Mouse (Mus musculus) c-Kit-negative CD71-positive TER-119-positive erythroid progenitor cells, embryonic 14.5 days (primary cell): ENCODE results near the gene Sh2d5.

ENCODE experiments used
- DNase-seq: peaks from one replicate; pipeline ENCODE4 v3.0.0-alpha.2; 2013; ENCODE audit warnings: low read depth, low spot score

Gene Sh2d5

DNA sequence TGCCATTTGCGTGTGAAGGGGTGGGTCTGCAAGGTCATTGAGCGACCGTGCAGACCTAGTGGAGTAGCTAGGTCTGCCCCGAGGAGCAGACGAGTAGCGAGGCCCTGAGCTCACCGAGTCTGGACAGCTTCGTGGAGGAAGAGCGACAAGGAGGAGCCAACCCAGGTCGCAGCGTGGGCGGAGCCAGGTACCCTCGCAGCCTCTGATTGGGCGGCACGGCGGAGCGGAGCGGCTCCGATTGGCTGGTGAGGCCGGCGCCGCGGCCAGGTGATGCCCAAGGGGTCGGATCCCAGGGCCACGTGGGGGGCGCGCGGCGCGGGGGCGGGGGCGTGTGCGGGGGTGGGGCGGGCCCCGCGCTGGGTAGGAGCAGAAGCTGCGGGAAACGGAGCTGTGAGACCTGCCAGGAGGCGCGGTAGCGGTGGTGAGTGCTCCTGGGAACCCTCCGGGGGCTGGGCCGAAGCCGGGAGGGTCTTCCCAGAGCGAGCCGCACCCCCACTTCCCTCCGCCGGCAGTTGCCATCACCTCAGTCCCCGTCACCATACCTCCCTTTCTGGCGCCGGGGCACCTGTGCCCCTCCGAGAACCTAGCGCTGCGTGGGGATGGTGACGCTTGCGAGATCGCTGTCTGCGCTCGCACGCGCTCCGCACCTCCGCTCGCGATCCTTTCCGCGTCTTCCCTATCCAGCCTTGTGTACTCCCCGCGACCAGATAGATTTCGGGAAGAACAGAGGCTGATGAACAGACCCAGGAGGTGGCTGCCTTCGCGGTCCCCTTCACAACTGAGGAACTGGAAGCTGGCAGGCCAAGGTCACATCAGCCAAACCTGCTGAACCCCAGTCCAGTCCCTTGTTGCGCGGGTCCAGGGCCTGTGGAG is at the start of gene Sh2d5, which contains the start of gene Kif17:
Gene Sh2d5, plus strand, starts transcription at position 316 of the 873 bp plus-strand sequence.
Gene Kif17, plus strand, starts transcription at position 348 of the 873 bp plus-strand sequence.
- no peak for DNase-seq

DNA sequence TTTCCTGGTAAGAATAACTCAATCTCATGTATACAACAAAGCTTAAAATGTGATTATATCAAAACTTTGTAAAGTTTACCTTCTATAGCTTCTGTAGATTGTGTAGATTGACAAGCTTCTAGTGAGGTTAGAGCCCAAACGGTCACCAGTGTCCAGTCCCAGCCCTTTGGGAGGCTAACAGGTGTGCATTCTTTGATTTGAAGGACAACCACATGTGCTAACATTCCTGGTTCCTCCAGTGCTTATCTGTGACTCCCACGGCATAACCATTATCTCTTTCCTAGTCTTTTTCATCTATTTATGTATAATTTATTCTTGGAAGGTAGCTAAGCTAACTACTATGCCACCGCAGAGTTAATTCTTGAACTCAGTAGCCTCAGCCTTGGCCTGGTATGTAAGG is 49.4 kb upstream of the Sh2d5 start:
- no peak for DNase-seq

DNA sequence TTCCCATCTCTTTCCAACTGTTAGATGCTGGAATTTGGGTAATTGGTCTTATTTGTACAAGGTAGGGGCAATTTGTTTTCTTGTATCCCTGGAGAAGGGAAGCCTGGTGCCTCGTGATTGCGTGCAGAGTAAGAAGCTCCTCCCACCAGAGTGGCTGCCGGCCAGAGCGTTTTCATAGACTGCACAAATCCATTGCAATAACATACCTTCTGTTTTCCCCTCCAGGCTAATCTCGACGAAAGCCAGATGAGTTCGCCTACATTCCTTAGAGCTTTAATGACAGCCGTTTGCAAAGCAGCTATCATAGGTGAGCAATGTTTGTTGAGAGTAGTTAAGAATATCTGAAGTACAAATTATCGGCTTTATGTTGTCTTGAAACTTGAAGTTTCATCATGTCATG is 48.5 kb upstream of the Sh2d5 start:
- no peak for DNase-seq

DNA sequence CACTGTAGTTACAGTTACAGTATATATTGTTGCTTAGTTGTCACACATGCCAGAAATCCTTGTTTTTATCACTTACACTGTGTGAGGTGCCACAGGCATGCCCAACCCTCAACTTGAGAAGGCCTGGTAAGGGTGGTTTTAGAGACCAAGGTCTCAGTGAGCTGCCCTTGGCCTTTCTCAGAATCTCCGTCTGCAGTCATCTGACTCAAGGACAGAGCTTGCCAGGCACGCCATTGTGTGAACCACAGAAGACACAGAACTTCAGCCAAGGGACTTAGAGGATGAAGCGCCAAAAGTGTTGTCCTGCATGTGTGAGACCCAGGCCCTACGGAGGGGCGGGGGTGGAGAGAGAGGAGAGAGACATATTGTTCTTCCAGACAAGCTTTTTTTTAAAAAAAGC is 40.1 kb upstream of the Sh2d5 start:
- DNase-seq: no peak

DNA sequence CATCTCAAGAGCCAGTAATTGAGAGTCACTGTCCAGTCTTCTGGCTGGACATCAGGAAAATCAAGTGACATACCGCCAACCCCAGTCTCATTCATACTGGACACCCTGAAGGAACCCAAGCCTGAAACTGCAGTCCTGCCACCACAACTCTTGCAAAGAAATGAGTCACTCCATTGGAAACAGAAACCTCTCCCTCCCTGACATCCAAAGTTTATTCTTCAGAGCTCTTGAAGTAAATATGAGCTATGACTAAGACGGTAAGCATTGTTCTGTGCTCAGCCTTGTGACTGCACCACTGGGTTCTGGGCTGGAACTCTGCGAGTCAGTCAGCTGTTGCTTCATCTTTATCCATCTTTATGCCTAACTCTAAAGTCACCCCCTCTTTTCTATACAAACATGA is 36.3 kb upstream of the Sh2d5 start:
- no peak for DNase-seq

DNA sequence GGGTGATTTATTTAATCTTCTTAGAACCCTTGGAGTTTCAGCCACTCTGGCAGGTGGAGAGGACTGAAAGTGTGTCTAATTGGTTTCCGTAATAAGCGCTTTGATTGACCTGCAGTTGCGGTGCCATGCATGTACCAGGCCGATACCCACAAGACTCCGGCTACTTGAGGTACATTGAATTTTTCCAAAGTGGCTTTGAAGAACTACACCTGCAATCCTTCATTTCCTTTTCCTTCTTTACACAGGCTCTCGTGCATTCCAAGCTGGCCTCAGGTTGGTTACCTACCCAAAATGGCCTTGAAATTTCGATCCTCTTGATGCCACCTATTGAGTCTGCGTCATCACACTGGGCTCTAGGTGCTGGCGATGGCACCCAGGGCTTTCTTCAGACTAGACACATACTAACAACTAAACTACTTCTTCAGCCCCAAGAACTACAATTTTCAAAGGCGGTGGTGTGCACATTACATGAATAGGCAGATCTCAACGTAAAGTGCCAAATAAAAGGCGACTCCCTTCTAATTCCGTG is 34.5 kb upstream of the Sh2d5 start:
- no peak for DNase-seq

DNA sequence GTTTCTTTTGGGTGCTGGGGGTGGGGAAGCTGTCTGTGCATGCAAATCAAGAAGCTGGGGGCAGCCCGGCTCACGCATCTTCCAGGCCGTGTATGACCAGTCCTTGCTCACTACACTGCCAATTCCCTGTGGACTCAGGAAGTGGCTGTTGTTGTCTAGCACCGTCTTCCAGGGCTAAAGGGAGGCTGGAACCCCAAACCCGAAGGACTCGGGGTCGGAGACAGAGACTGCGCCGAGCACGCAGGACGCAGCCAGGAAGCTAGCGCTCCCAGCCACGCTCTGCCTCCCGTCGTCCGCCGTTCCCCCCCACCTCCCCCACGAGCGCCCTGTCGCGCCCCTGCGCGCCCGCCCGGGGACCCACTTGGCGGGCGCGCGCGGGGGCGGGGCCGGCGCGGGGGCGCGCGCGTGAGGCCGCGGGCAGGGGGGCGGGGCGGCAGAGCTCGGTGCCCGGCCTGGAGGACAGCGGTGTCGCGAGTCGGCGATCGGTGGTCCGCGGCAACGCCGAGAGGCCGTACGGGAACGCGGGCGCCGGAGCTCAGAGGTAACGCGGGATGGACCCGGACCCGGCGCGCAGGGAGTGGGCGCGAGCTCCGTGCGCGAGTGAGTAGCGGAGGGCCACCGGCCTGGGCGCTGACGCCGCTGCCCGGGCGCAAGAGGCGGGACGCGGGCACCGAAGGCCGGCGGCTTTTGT is 33.9 kb upstream of the Sh2d5 start, which contains the start of gene Hp1bp3:
Gene Hp1bp3, plus strand, starts transcription at position 97 of the 691 bp plus-strand sequence.
- DNase-seq: peak; percentile 43

DNA sequence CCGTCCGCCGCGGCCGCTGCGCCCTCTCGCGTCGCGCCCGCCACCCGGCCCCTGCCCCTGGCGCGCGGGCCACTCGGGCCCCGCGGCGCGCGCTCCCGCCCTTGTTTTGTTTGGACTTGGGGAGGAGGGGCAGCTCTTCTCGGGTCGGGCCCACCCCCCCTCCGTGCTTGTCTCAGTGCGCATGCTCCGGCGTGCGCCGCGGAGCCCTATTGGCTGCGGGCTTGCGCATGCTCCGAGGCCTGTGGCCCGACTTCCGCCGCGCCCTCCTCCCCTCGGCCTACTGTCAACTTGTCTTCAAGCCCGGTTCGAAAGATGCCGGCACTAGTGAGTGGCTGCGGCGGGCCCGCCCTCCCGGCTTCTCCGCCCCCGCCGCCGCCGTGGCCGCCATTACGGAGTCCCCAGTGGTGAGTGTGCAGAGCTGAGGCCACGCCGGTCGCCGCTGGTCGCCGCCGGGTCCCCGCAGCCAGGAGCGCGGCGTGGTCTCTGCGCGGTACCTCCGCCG is 33.3 kb upstream of the Sh2d5 start:
- peak; percentile 94 for DNase-seq

DNA sequence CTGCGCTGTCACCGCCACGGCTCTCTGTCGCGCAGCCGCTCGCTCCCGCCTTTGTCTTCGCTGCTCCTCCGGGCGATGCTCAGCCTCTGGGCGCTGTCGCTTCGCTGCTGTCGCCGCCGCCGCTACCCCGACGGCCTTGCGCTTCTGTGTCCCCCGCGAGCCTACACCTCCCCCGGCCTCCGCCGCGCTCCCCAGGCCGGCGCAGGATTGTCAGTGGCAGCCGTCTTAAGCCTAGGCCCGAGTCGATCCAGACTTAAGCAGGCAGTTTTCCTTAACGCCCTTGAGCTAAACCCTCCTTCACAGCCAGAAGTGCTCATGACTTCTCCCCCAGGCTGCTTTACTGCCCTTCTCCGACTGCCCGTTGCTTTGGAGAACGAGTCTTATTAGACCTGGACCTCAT is 32.8 kb upstream of the Sh2d5 start:
- DNase-seq: no peak

DNA sequence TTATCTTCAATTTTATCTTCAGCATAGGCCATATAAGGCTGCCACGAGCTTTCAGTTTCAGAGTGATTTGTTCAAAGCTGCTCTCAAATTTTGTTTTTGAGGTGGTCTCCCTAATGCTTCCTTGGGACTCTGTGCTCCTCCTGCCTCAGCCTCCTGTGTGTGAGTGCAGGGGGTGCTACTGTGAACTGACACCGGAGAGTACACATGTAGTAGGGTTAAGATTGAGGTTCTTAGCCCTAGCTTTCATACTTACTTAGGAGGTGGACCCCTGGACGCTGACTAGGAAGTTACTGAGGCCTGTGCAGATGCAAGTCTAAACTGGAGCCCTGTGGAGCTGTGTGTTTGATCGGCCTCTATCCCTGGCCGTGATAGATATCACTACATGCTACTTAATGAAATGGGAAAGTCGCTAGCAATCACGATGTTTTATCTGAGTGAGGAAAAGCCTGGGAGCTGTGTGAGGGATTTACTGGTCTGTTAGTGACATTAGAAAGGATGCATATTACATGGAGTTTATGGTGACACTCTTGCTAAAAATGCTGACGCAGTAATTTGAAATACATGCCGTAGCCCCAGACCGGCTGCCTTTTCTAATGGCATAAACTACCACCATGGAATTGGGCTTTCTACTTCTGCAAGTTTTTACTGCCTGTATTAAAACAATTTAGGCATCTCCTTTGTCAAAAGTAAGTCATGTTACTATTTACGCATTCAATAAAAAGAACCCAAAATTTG is 32.1 kb upstream of the Sh2d5 start:
- no peak for DNase-seq

DNA sequence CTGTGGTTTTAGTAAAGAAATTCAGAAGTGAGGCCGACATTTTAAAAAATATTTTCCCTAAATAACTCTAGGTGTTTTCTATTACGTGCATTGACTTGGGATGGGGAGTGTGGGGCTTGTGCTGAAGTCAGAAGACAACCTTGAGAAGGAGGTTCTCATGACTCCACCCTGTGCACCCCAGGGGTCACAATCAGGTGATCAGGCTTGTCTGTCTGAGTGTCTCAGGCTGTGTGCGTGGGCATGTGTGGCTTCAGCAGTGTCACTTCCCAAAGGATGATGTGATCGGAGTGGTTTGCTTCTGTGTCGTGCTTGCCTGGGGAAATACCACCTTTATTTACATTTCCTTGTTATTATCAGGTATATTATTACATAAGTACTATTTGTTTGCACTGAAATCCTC is 30.9 kb upstream of the Sh2d5 start:
- DNase-seq: no peak

DNA sequence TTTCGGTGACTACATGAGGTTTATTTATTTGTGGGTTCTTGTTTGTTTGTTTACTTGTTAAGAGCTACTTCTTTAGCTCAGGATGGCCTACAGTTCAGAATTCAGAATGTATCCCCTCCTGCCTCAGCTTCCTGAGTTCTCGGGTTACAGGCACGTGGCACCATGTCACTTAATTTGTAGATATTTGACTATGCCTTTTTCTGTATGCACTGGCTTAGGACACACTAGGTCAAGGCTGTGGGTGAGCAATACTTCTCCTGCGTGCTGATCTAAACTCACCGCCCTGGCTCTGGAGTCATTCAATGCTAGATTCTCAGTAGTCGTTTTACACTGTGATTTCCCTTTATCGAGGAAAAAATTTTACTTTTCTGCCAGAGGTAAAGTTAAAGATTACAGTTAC is 29.4 kb upstream of the Sh2d5 start:
- DNase-seq: no peak

DNA sequence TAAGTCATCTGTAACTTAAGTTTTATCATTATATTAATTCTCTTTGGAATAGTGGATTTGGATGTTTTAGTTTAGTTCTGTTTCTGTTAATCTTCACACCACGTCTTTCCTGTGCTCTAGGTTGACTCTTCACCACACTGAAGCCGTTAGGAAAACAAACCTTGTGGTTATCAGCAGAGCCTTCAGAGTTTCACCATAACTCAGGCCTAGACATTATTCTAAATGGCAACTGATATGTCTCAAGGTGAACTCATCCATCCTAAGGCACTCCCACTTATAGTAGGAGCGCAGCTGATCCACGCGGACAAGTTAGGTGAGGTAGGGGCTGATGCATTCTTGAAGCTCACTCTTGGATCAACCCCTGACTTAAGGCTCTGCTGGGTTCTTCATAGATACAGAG is 28.8 kb upstream of the Sh2d5 start:
- DNase-seq: no peak

DNA sequence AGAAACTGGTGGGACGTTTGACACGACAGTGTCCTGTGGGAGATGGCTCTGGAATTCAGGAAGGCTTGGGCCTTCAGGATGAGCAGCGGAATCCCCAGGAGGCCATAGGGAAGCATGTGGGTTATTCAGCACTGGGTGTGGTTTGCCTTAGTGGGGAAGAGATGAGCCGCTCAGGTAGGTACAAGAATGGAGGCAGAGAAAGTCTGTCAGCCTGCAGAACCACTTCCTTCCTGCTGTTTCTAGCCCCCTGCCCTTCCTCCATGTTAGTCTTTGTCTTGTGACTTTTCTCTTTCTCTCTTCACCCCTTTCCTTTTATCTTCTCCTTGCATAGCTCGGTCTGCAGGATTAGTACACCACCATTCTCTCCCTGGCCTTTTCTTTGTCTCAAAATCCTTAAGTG is 27.8 kb upstream of the Sh2d5 start:
- DNase-seq: no peak

DNA sequence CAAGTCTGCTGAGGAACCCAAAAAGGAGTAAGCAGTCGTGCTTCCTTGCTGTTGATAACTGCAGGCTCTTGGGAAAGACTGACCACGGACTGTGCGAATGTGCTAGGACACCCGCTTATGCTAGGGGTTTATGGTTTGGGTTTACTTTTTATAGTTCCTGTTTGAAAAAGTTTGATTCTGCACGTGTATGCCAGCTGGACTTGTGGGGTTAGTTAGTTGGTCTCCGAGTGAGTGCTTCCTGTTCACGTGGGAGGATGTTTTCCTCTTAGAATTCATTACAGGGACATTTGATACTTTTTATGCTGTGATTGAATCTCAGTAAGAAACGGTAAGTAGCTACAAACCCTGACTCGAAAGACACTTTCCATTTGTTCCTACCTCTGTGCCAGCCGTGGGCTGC is 26.6 kb upstream of the Sh2d5 start:
- DNase-seq: no peak

DNA sequence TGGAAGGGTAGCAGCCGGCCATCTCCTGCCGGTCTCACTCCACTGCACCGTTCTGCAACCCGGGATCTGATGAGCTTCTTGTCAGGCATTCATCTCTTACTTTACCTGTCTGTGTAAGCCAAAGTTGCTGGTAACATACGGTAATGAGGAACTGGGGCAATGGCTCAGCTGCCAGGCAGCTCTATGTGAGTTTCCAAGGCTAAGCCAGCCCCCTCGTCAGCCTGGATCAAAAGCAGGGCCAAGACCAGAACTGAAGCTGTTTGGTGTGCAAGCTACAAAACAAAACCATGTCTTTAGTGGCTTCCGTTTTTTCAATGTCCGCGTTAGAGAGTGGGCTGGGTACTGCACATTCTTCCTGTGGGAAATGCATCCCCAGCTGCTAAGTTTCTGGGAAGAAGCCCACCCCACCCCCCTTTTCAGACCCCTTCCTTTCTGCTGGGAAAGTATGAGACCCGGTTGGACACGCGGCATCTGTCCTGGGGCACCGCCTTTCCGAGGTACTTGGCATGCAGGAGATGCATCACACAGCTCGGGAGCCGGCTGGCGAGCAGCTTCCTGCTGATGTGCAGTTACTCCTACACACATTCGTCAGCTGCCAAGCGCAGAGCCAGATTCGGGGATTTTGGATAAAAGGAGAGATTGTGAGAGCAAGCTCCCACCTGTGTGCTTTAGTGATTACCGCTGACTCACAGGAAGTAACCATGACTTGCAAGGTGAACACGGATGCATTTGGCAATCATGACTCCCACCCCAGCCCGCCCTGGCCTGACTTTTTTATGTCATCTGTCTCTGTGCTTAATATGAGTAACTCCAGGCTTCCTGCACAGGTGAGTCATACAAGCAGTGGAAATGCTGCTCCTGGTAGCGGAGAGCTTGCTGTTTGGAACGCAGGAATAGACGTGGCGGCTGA is 3.2 kb upstream of the Sh2d5 start:
- DNase-seq: no peak

DNA sequence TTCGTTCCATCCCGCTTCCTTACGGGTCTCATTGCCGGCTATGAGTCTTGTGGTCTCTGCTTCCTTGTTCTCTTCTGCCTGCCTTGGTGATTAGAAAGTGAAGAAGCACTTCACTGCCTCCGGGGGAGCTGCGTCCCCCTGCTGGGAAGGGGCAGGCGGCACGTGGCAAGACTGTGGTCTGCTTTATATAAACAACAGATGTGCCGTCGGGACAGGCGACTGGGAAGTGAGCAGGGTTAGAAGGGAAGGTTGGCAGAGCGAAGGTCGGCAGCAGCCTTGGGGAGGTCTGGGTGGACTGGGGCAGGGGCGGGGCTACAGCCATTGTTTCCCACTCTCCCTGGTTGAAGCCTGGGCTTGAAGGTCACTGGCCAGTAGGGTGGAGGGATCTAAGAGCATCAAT is 1.6 kb downstream of the Sh2d5 start:
- no peak for DNase-seq

DNA sequence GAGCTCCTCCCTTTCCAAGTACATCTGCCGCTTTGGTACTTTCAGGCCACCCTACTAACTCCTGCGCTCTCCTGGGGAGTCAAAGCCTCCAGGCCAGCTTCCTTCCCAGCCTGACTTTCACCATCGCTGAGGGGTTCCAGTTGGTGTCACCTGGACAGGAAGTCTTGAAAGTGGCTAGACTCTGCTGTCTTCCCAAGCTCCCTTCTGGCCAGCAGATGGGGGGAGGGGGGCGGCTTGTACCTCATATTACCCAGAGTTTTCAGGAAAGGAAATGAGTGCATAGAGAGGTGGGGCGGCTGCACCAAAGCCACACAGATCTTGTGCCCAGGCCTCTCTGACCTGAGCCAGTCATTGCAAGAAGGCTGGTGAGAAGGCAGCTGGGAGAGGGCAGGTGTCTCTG is 2.0 kb downstream of the Sh2d5 start:
- DNase-seq: no peak

DNA sequence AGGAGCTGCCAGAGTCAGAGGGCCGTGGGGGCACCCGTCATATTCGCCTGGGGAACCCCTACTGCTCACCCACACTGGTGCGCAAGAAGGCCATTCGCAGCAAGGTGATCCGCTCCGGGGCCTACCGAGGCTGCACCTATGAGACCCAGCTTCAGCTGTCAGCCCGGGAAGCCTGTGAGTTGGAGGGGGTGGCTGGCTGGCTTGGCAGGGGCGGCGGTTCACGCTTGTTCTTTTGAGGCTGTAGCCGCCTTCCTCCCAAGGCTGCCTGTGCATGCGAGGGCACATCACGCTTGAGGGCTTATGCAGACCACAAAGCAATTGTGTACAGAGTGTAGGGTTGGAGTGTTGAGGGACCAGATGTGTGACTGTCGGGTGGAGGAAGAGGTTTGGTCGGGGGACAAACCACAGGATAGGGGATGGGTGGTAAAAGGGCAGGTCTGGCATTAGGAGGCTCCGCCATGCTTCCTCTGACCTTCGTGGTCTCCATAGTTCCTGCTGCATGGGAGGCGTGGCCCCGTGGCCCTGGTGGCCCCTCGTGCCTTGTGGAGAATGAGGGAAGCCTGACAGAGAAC is 7.0 kb downstream of the Sh2d5 start:
- no peak for DNase-seq

DNA sequence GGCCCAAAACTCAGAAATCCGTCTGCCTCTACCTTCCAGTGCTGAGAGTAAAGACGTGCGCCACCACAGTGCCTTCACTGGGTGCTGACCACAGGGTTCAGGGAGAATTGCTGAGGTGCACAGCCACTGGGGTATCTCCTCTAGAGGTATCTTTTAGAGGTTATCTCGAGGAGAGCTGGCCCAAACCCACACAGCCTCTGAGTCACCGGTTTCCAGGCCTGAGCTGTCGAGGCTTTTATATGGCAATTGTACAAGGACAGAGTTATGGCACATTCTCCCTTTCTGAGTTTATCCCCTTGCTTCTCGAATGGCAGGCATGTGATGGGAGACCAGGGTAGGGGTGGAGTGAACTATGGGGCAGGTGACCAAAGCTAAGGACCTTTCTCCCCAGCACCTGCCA is 8.5 kb downstream of the Sh2d5 start:
- no peak for DNase-seq
